Mouse (Mus musculus) kidney, adult 2 months (tissue): ENCODE measurements around the gene Rnase13. TPM values are rescaled to one million over a fixed set of nuclear protein-coding genes. Genes with fewer than 3 reads are reported as not detected.

Experiments
- DNase-seq: peaks from one replicate; pipeline ENCODE4 v3.0.0; 2021
- H3K27ac ChIP-seq: fragments of 200-500 bp; 2 replicates; pipeline ENCODE4 v1.5.1; 2012; ENCODE audit warnings: low read depth, low read length, control low read depth, inconsistent platforms; ENCODE audit not compliant: insufficient read depth
- H3K27me3 ChIP-seq: fragments of 200-500 bp; replicated peaks from 2 replicates; pipeline ENCODE4 v1.6.1; 2012; ENCODE audit warnings: mild to moderate bottlenecking, moderate library complexity, low read length, inconsistent platforms; ENCODE audit not compliant: control insufficient read depth, insufficient read depth
- H3K36me3 ChIP-seq: fragments of 200-500 bp; 2 replicates; pipeline ENCODE4 v1.6.1; 2012; ENCODE audit warnings: mild to moderate bottlenecking, moderate library complexity, low read length, inconsistent platforms; ENCODE audit not compliant: control insufficient read depth, insufficient read depth
- H3K4me1 ChIP-seq: fragments of 200-500 bp; 2 replicates; pipeline ENCODE4 v1.6.1; 2011; ENCODE audit warnings: low read length; ENCODE audit not compliant: control insufficient read depth, insufficient read depth
- H3K4me3 ChIP-seq: fragments of 200-500 bp; 2 replicates; pipeline ENCODE4 v1.5.1; 2011; ENCODE audit warnings: mild to moderate bottlenecking, low read depth, low read length, control low read depth; ENCODE audit not compliant: insufficient read depth
- CTCF ChIP-seq: fragments of 200-500 bp; conservative IDR thresholded peaks from 2 replicates; pipeline ENCODE4 v1.5.1; 2011; ENCODE audit warnings: low read depth, mild to moderate bottlenecking, control low read depth, low read length, moderate library complexity, mixed read lengths; ENCODE audit not compliant: insufficient read depth, insufficient read length
- POLR2A ChIP-seq: fragments of 200-500 bp; IDR thresholded peaks from one replicate; pipeline ENCODE4 v1.6.1; 2011; ENCODE audit warnings: low read depth, low read length, control low read depth
- WGBS: fragments of 180-500 bp; shearing (Covaris S2); methylation state at CpG from one replicate; pipeline ENCODE4 v1.1.7; 2018; 5-methylcytosine and 5-hydroxymethylcytosine counted together
- polyA plus RNA-seq: library from polyadenylated mRNA; depleted of rRNA; stranded (reverse); fragments of >200 nt; gene quantifications from 2 replicates; pipeline ENCODE4 v1.2.3, GENCODE M21; 2012; rRNA removed

The Rnase13 gene
- polyA plus RNA-seq, 1 experiment = not detected

DNA sequence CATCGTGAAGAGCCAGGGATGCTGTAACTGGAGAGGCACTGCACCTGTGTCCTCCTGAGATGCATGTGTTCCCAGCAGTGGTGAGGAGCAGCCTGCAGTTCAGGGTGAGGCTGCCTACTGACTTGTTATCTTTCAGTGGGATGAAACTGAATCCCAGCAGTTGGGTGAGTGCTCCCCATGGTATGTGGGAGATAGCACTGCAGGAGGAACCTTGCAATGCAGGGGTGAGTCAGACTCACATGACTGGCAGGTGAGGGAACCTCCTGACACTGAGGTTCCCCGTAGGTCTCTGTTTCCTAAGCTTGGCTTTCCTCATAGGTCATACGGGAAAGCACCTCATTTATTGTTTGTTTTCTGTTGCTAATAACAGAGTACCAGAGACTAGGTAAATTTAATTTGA lies 45.1 kb downstream of the Rnase13 start:
- Histone ChIP-seq H3K4me1 (no peaks in the 10 kb centered on the region), H3K36me3 (no peaks in the 10 kb centered on the region), H3K27ac (no peak overlapping the region), H3K27me3 (no peaks in the 10 kb centered on the region), H3K4me3 (no peak overlapping the region)
- DNase-seq = no peak
- WGBS = 64% methylated on average over 3 of the region's 3 CpGs
- no peak for TF ChIP-seq POLR2A

DNA sequence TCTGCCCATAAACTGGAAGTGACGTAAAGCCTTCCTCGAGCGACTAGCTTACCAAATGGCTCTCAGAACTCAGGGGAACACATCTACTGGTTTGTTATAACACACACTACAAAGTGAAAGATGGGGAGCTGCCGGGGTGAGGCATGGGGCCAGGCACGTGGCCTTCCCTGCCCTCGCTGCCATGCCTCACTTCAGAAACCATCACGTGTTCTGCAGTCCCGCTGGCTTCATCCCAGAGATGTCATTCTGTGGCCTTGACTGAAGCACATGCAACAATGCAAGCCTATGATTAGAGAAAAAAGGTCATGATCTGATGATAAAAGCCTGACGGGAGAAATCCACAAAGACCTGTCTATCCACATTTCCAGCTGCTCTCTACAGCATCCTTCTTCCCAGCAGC lies 50.8 kb downstream of the Rnase13 start:
- Histone ChIP-seq H3K27me3 (no peaks in the 10 kb centered on the region), H3K4me1 (no peaks in the 10 kb centered on the region), H3K27ac (no peak overlapping the region), H3K36me3 (no peaks in the 10 kb centered on the region), H3K4me3 (no peak overlapping the region)
- 70% methylated on average over 9 of the region's 9 CpGs for WGBS
- DNase-seq = no peak
- no peak for TF ChIP-seq CTCF

Other genes with a start within 250 kb of the Rnase13 start
- gene Gm17079, start 227.3 kb downstream of the Rnase13 start, polyA plus RNA-seq = not detected in 2 replicates
- not detected in 2 replicates for gene Gm5800, start 205.6 kb downstream of the Rnase13 start, polyA plus RNA-seq
- gene Ang4, start 149.2 kb downstream of the Rnase13 start, polyA plus RNA-seq = not detected in 2 replicates
- gene AY358078, start 122.7 kb downstream of the Rnase13 start, polyA plus RNA-seq = not detected in 2 replicates
- gene Ear6, start 69.1 kb downstream of the Rnase13 start, polyA plus RNA-seq = not detected in 2 replicates
- 24.0 and 27.6 TPM in 2 replicates for gene Mettl17, start 37.9 kb downstream of the Rnase13 start, polyA plus RNA-seq
- 0.45 and 0.52 TPM in 2 replicates for gene Slc39a2, start 29.9 kb downstream of the Rnase13 start, polyA plus RNA-seq
- 220 and 235 TPM in 2 replicates for gene Ndrg2, start 8.6 kb downstream of the Rnase13 start, polyA plus RNA-seq
- gene Tppp2, start 4.3 kb downstream of the Rnase13 start, polyA plus RNA-seq = not detected in 2 replicates
- 36.1 and 37.4 TPM in 2 replicates for gene Arhgef40, start 61.9 kb upstream of the Rnase13 start, polyA plus RNA-seq
- 2.4 and 2.5 TPM in 2 replicates for gene Tmem253, start 92.9 kb upstream of the Rnase13 start, polyA plus RNA-seq
- gene Zfp219, start 98.0 kb upstream of the Rnase13 start, polyA plus RNA-seq = 43.2 and 61.8 TPM in 2 replicates
- not detected in 2 replicates for gene Olfr221, start 119.7 kb upstream of the Rnase13 start, polyA plus RNA-seq
- gene Hnrnpc, start 181.3 kb upstream of the Rnase13 start, polyA plus RNA-seq = 62.9 and 90.0 TPM in 2 replicates
- 2.5 and 2.9 TPM in 2 replicates for gene Rpgrip1, start 187.9 kb upstream of the Rnase13 start, polyA plus RNA-seq